Mouse (Mus musculus) c-Kit-positive CD71-negative TER-119-negative erythroid progenitor cells, embryonic 14.5 days (primary cell): ENCODE data around the gene Gsx2.
A peak's percentile ranks its signal among the peaks of the same experiment; 100 is the strongest.

Source experiments
- DNase-seq: peaks from one replicate; pipeline ENCODE4 v3.0.0-alpha.2; 2013; ENCODE audit warnings: low read depth

Gene Gsx2

DNA sequence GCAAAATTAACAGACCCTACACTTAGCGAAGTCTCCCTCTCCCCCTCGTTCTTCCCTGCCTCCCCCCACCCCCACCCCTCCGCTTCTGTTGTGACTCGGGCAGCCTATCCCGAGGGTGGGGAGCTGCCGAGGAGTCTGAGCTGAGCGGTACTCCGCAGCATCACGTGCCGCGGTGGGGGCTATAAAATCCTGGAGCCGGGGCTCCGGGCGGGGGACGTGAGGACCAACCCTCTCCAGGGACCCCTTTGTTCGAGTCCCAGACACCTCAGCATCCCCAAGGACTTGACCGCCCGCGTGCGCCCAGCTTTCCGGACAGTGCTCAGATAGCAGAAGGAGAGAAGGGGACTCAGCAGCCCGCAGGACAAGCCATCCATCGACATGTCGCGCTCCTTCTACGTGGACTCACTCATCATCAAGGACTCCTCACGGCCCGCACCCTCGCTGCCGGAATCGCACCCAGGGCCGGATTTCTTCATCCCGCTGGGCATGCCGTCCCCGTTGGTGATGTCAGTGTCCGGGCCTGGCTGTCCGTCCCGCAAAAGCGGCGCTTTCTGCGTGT, at the start of gene Gsx2:
Gene Gsx2 (plus strand): TSS at position 219 of the 559 bp plus-strand sequence.
- DNase-seq: no peak

DNA sequence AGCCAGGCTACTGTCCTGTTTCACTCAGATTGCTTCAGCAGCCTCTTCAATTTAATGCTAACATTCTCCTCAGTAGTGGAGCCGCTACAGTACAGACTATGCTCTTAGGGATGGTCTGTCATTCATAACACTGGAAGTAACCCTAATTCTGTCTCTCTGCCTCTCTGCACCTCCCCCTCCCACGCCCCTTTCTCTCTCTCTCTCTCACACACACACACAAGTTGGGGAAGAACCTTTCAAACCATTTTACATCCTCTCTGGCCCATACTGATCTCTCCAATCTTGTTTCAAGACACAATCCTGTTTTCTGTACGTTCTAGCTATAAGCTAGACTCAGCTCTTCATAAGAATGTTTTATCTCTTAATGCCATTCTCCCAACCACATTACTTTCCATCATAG, 39.9 kb upstream of the Gsx2 start:
- no peak for DNase-seq

DNA sequence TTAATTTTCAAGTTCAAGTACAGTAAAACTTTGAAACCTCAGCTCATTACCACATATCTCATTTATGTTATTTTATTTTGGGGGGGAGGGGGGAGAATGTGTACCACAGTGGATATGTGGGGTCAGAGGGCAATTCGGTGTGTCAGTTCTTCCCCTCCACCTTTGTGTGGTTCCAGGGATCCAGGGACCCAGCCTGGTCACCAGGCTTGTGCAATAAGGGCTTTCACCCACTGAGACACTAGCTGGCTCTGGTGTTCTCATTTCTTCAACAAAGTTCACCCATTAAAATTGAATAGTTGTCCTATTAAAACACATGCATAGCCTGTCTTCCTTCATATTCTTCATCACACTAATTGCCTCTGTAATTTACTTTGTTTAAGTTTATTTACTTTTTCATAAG, 36.1 kb upstream of the Gsx2 start:
- DNase-seq: no peak

DNA sequence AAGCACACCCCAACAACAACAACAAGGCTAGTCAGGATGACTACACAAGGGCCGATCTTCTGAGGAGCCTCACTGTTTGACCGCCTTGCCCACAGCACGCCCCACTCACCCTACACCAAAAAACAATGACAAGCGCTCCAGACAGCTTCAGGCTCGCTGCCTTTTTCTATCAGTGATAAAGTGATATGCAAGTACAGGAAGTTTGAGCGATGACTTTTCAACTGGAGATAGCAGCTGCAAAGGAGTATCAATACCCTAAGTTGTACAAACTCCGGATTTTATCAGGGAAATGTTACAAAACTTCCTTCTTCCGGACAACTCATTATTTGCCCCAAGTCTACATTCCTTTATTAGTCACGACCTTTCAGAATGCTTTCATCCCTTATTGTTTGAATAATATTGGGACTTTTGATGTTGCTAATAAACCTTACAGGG, 32.4 kb upstream of the Gsx2 start:
- no peak for DNase-seq

DNA sequence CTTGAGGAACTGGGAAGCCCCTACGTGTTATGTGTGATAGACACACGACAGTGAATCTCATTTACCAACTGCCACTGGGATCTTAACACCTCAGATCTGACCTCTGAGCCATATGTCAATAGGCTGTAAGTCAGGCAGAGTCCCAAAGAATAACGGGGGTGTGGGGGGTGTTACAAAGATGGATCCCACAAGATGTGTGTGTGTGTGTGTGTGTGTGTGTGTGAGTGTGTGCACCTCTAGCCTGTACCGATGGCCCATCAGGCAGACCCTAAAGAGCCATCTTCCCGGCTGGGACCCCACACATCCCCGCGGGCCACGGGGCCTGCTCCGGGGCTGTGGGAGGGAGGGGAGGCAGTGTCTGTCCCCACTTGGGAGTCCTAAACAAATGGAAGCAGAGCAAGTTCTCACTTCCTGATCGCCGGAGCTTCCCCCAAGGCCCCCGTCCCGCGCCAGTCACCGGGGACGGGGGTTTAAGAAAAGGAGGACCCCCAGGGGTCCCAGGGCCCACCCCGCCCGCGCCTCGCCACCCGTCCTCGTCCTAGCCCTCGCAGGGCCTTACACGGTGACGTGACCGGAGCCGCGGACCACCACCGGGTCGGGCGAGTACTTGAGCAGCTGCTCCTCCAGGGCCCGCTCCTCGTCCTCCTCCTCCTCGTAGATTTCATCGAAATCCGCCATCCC, 31.6 kb upstream of the Gsx2 start:
- no peak for DNase-seq

DNA sequence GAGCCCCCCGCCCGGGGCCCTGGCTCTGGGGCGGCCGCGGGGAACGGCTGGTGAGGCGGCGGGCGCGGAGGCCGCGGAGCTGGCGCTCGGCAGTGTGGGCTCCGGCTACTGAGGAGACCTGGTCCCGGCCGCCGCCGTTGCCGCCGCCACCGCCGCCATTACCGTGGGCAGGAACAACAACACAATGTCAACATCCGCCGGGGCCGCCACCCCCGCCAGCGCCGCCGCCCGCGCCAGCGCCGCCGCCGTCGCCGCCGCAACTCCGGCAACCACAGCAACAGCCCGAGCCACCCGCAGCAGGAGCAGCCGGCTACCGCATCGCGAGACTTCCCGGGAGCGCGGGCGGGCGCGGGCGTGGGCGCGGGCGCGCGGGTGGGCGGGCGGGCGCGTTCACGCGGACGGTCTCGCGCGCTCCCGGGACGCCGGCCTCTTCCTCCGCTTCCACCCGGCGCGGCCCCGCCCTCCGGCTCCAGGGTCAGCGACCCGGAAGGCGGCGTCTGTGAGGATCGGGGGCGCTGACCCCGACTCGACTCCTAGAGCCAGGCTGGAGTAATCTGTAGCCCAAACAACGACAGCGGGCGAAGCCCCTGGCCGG, 31.0 kb upstream of the Gsx2 start, which contains the start of gene Chic2:
Gene Chic2 (minus strand): TSS at position 465 of the 595 bp plus-strand sequence.
- DNase-seq: peak; percentile 48

DNA sequence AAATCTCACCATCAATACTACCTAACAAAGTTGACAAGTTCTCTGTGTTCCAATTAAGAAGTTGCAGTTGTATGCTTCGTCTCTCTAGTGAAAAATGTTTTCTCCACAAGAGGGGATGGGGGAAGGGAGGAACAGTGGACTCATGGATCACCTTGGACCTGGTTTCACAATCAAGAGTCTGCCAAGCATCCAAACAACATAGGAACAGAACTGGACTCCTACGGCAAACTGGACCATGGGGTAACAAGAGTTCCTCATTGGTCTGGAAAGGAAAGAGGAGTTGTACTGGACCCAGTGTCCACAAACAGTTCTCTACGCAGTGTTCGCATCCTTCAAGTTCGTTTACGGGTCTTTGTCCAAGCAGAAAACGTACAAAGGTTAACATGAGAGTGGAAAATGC, 30.0 kb upstream of the Gsx2 start:
- DNase-seq: no peak

DNA sequence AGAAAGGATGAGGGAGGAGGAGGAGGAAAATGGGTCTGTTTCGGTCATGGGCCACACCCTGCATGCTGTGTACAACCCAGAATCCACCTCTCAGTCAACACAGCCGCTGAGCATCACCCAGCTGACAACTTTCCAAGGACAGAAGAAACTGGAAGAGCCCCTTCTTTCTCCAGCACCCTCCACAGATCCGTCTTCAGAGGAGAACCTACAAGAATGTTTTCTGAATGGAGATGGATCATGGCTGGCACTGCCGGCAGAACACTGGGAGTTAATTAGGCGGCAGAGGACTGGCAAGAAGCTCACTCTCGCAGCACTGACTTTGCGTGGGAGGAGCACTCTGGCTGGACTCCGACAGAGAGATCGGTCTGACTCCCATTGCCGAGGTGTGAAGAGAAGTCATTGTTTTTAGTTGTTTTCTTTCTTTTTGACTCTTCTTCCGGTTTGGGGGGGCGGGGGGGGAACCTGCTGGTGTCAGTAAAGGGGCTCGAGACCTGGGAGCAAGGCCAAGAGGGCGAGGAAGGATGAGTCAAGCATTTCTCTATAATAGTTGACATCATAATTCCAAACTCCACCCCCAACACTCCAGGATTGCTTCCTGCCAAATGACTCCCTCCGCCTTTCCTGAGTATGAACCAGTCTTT, 28.6 kb upstream of the Gsx2 start:
- DNase-seq: no peak

DNA sequence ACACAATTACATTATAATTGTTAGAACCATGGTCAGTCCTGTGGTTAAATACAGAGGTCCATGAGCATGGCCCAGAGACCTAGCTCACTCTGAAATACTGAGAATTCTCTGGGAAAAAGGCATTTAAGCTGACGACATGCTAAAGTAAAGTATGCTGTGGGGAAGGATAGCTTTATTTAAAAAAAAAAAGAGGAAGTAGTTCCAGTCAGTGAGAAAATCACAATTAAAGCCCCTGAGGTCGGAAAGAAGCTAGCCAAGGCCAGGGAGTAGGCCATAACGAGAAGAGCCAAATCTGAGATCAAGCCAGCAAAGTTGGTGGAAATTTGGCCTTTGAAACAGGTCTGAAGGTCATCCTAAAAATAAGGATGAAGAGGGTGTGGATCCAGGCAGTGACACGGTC, 24.3 kb upstream of the Gsx2 start:
- DNase-seq: no peak

DNA sequence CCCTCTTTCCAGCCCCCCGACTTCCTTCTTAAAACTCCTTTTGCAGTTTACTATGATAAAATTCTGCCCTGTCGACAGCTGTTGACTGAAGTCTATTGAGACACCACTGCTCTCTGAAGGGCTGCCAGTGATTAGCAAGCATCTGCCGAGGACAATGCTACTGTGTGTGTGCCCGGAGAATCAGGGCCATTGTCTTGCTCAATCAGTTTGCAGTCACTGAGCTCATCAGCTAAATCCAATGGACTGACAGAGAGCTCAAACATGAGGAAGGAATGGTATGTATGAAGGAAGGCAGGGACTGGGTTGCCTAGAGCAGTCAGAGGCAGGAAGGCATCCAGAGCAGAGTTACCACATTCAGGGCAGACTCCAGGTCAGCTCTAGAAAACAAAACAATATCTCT, 12.2 kb upstream of the Gsx2 start:
- no peak for DNase-seq

DNA sequence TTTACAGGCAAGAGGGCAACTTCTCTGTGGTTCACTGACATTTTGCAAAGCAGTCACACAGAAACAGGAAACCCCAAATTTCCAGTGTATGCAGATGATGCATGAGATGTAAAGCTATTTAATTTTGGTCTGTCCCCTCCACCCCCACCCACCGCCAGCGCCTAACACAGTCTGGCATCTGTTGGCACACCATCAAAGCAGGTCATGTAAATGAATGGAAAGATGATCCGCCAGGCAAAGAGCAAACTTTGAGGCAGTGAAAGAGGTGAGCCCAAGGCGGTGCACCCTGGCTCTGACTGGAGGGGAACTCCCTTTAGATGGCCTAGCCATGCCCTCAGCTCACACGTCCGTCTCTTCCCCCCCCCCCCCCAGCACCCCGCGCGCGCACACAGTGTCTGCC, 8.7 kb upstream of the Gsx2 start:
- no peak for DNase-seq

DNA sequence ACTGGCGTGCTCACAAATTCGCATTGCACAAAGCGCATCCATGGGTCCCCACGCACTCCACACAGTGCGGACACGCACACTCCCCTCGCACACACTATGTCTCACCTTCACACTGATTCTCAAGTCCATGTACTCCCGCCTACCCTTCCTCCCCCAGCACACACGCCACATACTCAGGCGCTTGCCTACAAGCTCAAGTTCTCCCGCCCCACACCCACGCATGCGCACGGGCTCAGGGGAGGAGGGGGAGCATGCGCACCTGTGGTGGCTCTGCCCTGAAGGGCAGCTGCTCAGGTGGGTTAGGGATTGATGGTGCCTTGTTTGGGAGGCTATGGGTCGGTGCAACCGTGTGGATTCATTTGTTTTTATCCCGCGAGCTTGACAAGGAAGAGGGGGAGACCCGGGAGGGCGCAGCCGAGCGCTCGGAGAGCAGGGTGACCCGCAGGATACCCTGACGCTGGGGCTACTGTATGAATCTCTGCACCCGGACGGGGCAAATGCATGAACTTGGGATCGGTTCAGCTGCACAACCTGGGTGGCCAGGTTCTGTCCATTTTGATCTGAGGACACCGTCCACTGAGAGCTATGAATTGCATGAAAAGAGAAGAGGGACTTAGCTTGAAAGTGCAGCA, 8.2 kb upstream of the Gsx2 start:
- no peak for DNase-seq

DNA sequence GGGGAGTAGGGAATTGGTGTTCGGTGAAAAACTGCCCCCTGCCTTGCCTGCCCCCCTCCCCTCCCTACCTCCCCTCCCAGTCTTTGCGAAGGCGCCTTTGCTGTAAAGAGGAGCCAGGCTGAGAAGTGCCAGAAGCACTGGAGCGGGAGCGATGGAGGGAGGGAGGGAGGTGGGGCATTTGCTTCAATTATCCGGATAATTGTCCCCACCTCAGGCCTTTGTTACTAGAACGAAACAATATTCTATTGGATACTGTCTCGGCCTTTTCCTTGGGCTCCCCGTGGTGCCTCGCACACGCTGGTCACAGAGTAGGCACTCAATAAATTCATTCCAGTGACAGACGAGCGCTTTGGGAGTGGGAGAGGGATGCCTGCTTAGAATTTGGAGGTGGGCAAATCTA, 5.3 kb upstream of the Gsx2 start:
- DNase-seq: no peak

DNA sequence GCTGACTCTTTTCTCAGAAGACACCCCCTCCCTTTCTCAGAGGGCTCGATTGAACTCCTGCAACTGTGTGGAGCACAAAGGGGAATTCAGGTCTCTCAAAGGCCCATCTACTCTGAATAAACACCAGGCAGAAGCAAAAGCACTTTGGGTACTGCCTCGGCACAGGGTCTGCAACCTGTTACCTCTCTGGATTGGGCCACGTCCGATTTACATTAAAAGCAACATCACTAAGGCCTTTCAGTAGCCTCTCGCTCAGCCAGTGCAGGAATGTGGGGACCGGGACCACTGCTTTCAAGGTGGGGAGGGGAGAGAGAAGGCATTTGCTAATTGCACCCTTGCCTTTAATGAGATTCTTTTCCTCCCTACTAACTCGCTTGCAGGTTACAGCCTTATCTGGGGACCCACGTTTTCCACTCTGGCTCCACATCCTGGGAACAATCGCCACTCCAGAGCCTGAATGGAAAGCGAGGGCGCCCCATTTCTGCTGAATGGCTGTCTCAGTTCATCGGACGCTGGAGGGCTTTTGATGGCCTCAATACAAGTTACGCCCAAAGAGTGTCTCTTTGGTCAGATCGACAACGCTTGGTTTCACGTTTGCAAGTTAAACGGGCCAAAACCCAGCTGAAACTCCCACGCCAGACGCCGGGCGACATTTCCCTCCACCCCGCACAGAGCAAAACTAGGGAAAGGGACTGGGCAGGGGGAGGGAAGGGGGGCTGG, 4.6 kb upstream of the Gsx2 start:
- no peak for DNase-seq

DNA sequence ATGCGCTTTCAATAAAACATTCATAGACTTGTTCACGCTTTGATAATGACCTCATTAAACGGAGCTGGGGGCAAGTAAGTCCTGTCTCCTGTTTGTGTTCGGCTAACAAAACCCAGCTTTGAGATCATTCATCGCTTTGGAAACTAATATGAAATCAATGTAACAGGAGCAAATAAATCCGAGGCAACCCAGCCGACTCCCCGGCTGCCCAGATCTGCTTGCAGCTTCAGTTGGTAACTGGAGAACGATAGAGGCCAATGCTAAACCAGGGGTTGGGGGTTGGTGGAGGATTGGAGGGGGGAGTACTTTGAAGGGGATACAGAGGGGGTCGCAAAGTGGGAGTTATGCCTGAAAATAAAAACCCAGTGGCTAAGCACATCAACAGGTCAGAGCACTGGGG, 3.5 kb upstream of the Gsx2 start:
- DNase-seq: no peak

DNA sequence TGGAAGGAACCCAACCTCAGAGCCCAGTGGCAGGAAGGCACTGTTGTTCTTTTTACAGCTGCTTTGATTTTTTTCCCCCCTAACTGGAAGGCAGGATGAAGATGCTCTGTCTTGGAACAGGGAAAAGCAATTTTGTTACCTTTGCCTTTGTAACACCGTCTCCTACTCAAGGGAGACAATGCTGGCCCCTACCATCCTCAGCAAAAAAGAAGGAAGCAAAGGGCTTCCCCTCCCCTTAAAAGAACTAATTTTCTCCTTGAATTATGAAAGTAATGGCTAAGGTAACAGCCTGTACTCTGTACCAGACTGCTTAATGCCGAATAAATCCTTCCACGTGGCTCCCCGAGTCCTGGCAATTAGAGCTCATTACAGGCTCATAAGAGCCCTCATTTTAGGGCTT, 2.9 kb upstream of the Gsx2 start:
- no peak for DNase-seq

DNA sequence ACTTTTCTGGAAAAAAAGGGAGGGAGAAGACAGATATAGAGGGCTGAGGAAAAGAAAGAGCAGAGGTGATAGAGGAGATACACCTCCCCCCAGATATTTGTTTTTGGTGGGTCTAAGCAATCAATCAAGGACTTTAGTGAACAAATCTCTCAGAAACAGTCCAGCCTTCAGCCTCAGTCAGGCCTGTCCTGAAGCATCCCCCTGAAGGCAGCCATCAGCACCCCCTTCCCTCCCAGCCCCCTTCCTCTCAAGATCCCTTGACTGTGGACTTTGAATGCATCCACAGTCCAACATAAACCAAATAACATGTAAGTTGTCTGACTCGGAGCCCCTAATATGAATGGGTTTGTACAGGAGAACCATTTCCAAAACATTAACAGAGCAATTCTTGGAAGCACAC, 2.2 kb upstream of the Gsx2 start:
- DNase-seq: no peak

DNA sequence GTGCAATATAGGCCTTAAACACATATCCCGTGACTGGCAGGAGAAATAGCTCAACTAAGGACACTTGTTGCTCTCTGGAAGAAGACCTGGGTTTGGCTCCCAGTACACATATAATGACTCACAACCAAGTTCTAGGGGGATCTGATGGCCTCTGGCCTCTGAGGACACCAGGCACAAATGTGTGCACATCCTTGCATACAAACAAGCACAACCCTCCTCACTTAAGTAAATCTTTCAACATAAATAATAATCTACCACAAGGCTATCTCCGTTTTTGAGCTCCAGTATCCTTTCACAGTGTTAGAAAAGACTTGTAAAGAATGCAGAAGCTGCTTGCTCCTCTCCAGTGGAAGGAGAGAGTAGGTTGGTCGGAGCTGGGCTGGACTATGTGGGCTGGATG, 1.7 kb upstream of the Gsx2 start:
- no peak for DNase-seq

DNA sequence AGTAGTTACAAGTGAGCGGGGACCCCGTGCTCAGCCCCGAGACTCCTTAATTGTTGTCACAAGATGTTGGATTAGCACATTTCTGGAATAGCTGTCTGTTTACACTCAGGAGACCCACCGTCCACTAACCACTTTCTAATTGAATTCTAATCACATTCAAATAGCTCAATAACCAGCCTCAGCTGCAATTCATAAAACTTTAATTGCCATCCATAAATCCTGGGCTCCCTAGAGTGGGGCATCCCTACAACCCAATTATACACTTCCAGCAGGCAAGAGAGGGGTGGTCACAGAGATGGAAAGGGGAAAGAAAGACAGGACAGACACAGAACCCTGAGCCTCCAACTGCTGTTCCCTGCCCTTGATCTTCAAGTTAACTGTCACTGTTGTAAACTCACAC, 1.3 kb upstream of the Gsx2 start:
- DNase-seq: no peak

DNA sequence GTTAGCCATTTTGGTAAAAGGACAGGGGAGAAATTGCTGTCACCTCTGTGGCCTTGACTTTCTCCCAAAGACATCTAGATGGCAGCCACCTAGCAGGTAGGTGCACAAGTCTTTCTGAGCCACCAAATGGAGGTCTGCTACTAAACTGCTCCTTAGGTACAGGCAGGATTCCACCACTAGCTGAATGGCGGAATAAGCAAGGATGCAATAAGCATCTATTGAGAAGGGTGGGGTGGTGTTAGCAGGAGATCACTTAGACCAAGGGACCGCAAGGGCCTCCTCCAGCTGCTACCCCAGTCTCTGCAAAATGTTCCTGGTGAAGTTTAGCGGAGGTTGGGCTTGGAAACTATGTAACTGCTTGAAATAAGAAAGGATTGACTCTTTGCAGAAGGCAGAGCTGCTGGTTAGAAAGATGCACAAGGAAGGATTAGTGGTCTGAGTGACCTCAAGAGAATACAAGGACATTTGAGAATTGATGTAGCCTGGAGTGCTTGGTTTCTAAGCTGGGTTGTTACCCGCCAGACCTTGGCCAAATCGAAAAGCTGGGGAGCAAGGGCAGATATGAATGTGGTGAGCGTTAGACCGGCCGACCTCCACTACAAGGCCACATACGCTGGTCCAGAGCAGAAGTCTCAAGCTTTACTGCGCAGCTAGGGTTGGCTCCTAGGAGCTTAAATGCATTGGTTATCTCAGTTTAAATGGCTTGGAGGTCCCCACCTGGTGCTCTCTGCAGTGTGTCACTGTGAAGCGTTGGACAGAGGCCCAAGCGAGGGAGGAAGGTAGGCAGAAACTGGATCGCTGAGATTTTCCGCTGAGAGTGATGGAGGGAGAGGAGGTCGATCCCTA, 641 bp upstream of the Gsx2 start:
- no peak for DNase-seq

DNA sequence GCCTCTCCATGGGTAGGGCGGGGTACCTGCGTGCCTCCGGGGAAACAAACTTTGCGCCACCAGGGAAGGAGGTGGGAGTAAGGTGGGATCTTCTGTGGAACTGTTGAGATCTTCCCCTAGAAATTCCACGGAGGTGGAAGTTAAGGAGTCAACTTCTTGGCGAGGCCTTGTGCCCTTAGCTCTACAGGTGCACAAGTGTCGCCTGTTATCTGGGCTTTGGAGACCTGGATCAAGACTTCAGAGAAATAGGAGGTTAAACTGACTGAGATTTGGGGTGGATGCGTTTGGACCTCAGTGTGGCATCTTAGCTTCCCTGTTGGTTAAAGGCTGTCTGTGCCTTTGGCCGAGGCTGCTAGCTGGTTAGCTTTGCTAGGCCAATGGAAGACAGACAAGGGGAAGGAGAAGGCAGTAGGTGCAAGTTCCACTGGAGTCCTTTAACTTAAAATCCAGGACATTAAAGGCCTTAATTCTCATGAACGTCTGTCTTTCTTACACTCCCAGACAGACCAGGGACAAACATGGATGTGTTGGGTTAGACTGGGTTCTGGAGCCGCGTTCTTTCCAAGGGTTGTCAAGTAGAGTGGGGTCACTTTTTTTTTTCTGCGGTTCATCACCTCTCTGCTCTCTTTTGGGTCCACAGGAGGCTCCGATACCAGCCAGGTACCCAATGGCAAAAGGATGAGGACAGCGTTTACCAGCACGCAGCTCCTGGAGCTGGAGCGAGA, 1.1 kb downstream of the Gsx2 start:
- no peak for DNase-seq
